8 mouse cellular contexts compared by ENCODE assay signal in genomic region chr16:17452373-17452715, GRCm38 (mm10). TPM values are rescaled to one million over a fixed set of nuclear protein-coding genes. Genes with fewer than 3 reads are reported as not detected.
DNase-seq lines count a peak whose midpoint lies in the region; ATAC-seq and TF ChIP-seq lines count a peak whose summit lies in the region.

No protein-coding gene starts in this region.

- no peaks in the 10 kb centered on the region for H3K27me3 ChIP-seq in heart, embryonic 11.5 days (ENCODE audit: control insufficient read depth, insufficient read depth, low read length)
- no peaks in the 10 kb centered on the region for H3K27me3 ChIP-seq in small intestine, adult 2 months (ENCODE audit: control insufficient read depth, insufficient read depth, low read length)

- H3K4me3 ChIP-seq in heart, embryonic 11.5 days (ENCODE audit: low read depth, low read length): peak overlapping the region; percentile 91
- H3K4me3 ChIP-seq in small intestine, adult 2 months (ENCODE audit: low read depth, low read length): peak overlapping the region; percentile 85

- H3K9me3 ChIP-seq in heart, embryonic 11.5 days (replicated peaks; ENCODE audit: control insufficient read depth, low read length): no peaks in the 10 kb centered on the region

- WGBS in heart, embryonic 11.5 days (ENCODE audit: insufficient replicate concordance): under 1% methylated on average over 24 of the region's 24 CpGs
- WGBS in small intestine, adult 2 months: under 1% methylated on average over 24 of the region's 24 CpGs

- no peak for TF ChIP-seq CTCF in small intestine, adult 2 months (IDR thresholded peaks at IDR 0.05; ENCODE audit: extremely low read depth, insufficient read length, insufficient replicate concordance, low read depth, low read length)

- peak overlapping the region; percentile 97 for H3K9ac ChIP-seq in heart, embryonic 11.5 days (ENCODE audit: low read depth, low read length)

- peaks cover 13% of the 10 kb centered on the region for H3K4me1 ChIP-seq in heart, embryonic 11.5 days (ENCODE audit: control insufficient read depth, insufficient read depth, low read length)
- peaks cover 5% of the 10 kb centered on the region; the same call in 1 of the 2 replicates for H3K4me1 ChIP-seq in small intestine, adult 2 months (ENCODE audit: control insufficient read depth, insufficient read depth, insufficient read length, low read length)

- DNase-seq in heart, adult 11 months: no peak
- peak; percentile 28 for DNase-seq in ES-CJ7 (ENCODE audit: low read depth, low spot score)
- DNase-seq in cerebellum, postnatal 14 days: peak; percentile 67 to 70
- peak; percentile 18 to 57 for DNase-seq in gastrocnemius, postnatal 4 days (ENCODE audit: low spot score in 2 of 2)
- peak; percentile 63 for DNase-seq in kidney, postnatal 14 days
- peak; percentile 55 for DNase-seq in lung, postnatal 10 days

- peaks cover 10% of the 10 kb centered on the region; the same call in 1 of the 2 replicates for H3K36me3 ChIP-seq in heart, embryonic 11.5 days (ENCODE audit: control insufficient read depth, insufficient read depth, low read length)
- H3K36me3 ChIP-seq in small intestine, adult 2 months (ENCODE audit: control insufficient read depth, insufficient read depth, low read length): no peaks in the 10 kb centered on the region

- no peak for TF ChIP-seq POLR2A in small intestine, adult 2 months (IDR thresholded peaks at IDR 0.05; ENCODE audit: low read depth, low read length)

- peak overlapping the region; percentile 93 for H3K27ac ChIP-seq in heart, embryonic 11.5 days (ENCODE audit: low read depth, low read length)
- H3K27ac ChIP-seq in small intestine, adult 2 months (ENCODE audit: insufficient read depth, low read depth, low read length): peak overlapping the region; percentile 90

- H3K4me2 ChIP-seq in heart, embryonic 11.5 days: peak overlapping the region; percentile 90

- ATAC-seq in heart, embryonic 11.5 days (replicated peaks; ENCODE audit: insufficient number of reproducible peaks, low FRiP score, low TSS enrichment): peak; percentile 7

RNA-seq across cellular contexts. Expression of gene Crkl, which starts 0.6 kb away (rescaled TPM):
- polyA plus RNA-seq in heart, embryonic 11.5 days (2014; fragmentation: Nextera tagmentation; extraction: Ambion mirVana): 47.8 and 49.6 TPM in 2 replicates
- 10 to 100 TPM; 32.4 to 33.1 TPM for total RNA-seq in gastrocnemius, postnatal 4 days (2021)
- polyA plus RNA-seq in small intestine, adult 2 months (2012; rRNA removed): 33.5 and 47.3 TPM in 2 replicates

RNA-seq across cellular contexts. Expression of gene Aifm3, which starts 37.1 kb away (rescaled TPM):
- 0.54 and 0.68 TPM in 2 replicates for polyA plus RNA-seq in heart, embryonic 11.5 days (2014; fragmentation: Nextera tagmentation; extraction: Ambion mirVana)
- under 1 TPM; 0.54 to 0.75 TPM for total RNA-seq in gastrocnemius, postnatal 4 days (2021)
- 0.60 and 0.67 TPM in 2 replicates for polyA plus RNA-seq in small intestine, adult 2 months (2012; rRNA removed)

RNA-seq across cellular contexts. Expression of gene Pi4ka, which starts 46.2 kb away (rescaled TPM):
- polyA plus RNA-seq in heart, embryonic 11.5 days (2014; fragmentation: Nextera tagmentation; extraction: Ambion mirVana): 36.8 and 38.3 TPM in 2 replicates
- total RNA-seq in gastrocnemius, postnatal 4 days (2021): 10 to 100 TPM; 27.9 to 31.4 TPM
- polyA plus RNA-seq in small intestine, adult 2 months (2012; rRNA removed): 19.2 and 56.9 TPM in 2 replicates

RNA-seq across cellular contexts. Expression of gene Snap29, which starts 46.6 kb away (rescaled TPM):
- polyA plus RNA-seq in heart, embryonic 11.5 days (2014; fragmentation: Nextera tagmentation; extraction: Ambion mirVana): 6.0 and 6.5 TPM in 2 replicates
- 10 to 100 TPM; 14.3 to 15.5 TPM for total RNA-seq in gastrocnemius, postnatal 4 days (2021)
- 3.8 and 7.5 TPM in 2 replicates for polyA plus RNA-seq in small intestine, adult 2 months (2012; rRNA removed)

RNA-seq across cellular contexts. Expression of gene Lztr1, which starts 56.1 kb away (rescaled TPM):
- polyA plus RNA-seq in heart, embryonic 11.5 days (2014; fragmentation: Nextera tagmentation; extraction: Ambion mirVana): 46.6 and 47.4 TPM in 2 replicates
- total RNA-seq in gastrocnemius, postnatal 4 days (2021): 10 to 100 TPM; 48.4 to 51.1 TPM
- 130 and 197 TPM in 2 replicates for polyA plus RNA-seq in small intestine, adult 2 months (2012; rRNA removed)
